Mouse (Mus musculus) left cerebral cortex, adult 8-10 months (tissue): ENCODE results near the gene Sypl. TPM values are rescaled to one million over a fixed set of nuclear protein-coding genes. Genes with fewer than 3 reads are reported as not detected.

Experiments used
- DNase-seq, 2 experiments: peaks; one replicate each; pipeline ENCODE4 v3.0.0; 2022; ENCODE audit warnings: low spot score in 2 of 2
- total RNA-seq, 4 experiments: library from RNA; stranded (reverse); gene quantifications; 2 replicates each; pipeline ENCODE4 v1.2.4; 2022

Gene Sypl
- total RNA-seq, 4 experiments from 2014 or later, result 44.7 to 47.5 (median 45.3) TPM

GRCm38 (mm10) chr12:33003339-33003965 lies 49.8 kb downstream of the Sypl start:
- DNase-seq, result no peak

- DNase-seq, result no peak
Measured at GRCm38 (mm10) chr12:33005858-33006257, 52.2 kb downstream of the Sypl start.

- DNase-seq, result no peak
Measured at GRCm38 (mm10) chr12:33007176-33007575, 53.5 kb downstream of the Sypl start.

GRCm38 (mm10) chr12:33008305-33009110 lies 54.8 kb downstream of the Sypl start:
- DNase-seq, result peak in 1 of 2 experiments; percentile 45

GRCm38 (mm10) chr12:33009206-33009966 lies 55.7 kb downstream of the Sypl start:
- no peak for DNase-seq

GRCm38 (mm10) chr12:33010026-33010425 lies 56.3 kb downstream of the Sypl start:
- DNase-seq, result no peak

GRCm38 (mm10) chr12:33014050-33014796 lies 60.5 kb downstream of the Sypl start:
- no peak for DNase-seq

- DNase-seq, result no peak
Measured at GRCm38 (mm10) chr12:33015103-33015502, 61.4 kb downstream of the Sypl start.

GRCm38 (mm10) chr12:33016824-33017705 lies 63.4 kb downstream of the Sypl start:
- DNase-seq, result no peak

GRCm38 (mm10) chr12:33018601-33019000 lies 64.9 kb downstream of the Sypl start:
- DNase-seq, result no peak

GRCm38 (mm10) chr12:33020011-33020410 lies 66.3 kb downstream of the Sypl start:
- DNase-seq, result no peak

GRCm38 (mm10) chr12:33021140-33021539 lies 67.4 kb downstream of the Sypl start:
- no peak for DNase-seq

- DNase-seq, result no peak
Measured at GRCm38 (mm10) chr12:33021751-33022150, 68.1 kb downstream of the Sypl start.

GRCm38 (mm10) chr12:33024524-33024923 lies 70.8 kb downstream of the Sypl start:
- no peak for DNase-seq

- peak in 1 of 2 experiments; percentile 47 for DNase-seq
Measured at GRCm38 (mm10) chr12:33027093-33027492, 73.4 kb downstream of the Sypl start.

GRCm38 (mm10) chr12:33028109-33028691 lies 74.5 kb downstream of the Sypl start:
- DNase-seq, result no peak

- no peak for DNase-seq
Measured at GRCm38 (mm10) chr12:33028708-33029107, 75.0 kb downstream of the Sypl start.
